Comparison of ENCODE assay signal across 20 mouse cellular contexts in genomic region chr4:44251521-44251920, GRCm38 (mm10). TPM values are rescaled to one million over a fixed set of nuclear protein-coding genes. Genes with fewer than 3 reads are reported as not detected.
DNase-seq lines count a peak whose midpoint lies in the region; ATAC-seq and TF ChIP-seq lines count a peak whose summit lies in the region.
"Had no signal": no experiment of that assay in that cellular context is flagged by ENCODE, and none has a peak within 500 bp of the region (broad histone marks: within the 10 kb centered on the region; RNA-seq: fewer than 3 reads in every experiment).

No protein-coding gene starts in this region.

- H3K36me3 ChIP-seq in midbrain, embryonic 11.5 days (ENCODE audit: control insufficient read depth, insufficient read depth, low read length), result no peaks in the 10 kb centered on the region
- no peaks in the 10 kb centered on the region for H3K36me3 ChIP-seq in midbrain, embryonic 13.5 days
- H3K36me3 ChIP-seq in ES-Bruce4 (ENCODE audit: control insufficient read depth, insufficient read depth, low read length, poor library complexity, severe bottlenecking), result no peaks in the 10 kb centered on the region
- H3K36me3 ChIP-seq in ES-E14 (ENCODE audit: control insufficient read depth, insufficient read depth, low read length, poor library complexity, severe bottlenecking), result no peaks in the 10 kb centered on the region
- no peaks in the 10 kb centered on the region for H3K36me3 ChIP-seq in kidney, adult 2 months (ENCODE audit: control insufficient read depth, insufficient read depth, low read length)
- H3K36me3 ChIP-seq: embryonic facial prominence, embryonic 10.5 days; heart, embryonic 12.5 days; hindbrain, embryonic 10.5 days had no signal

- in situ Hi-C loops in ES-E14 (cut with MboI; ENCODE audit: low sequenced_read_pairs in 2 of 2, unreplicated experiment in 2 of 2), result no loop called here

- H3K4me1 ChIP-seq in midbrain, embryonic 11.5 days (ENCODE audit: control insufficient read depth, insufficient read depth, low read length), result peaks cover 26% of the 10 kb centered on the region
- H3K4me1 ChIP-seq in midbrain, embryonic 13.5 days (replicated peaks), result peaks cover 61% of the 10 kb centered on the region
- H3K4me1 ChIP-seq in ES-Bruce4 (ENCODE audit: control insufficient read depth, insufficient read depth, low read length), result peaks cover 5% of the 10 kb centered on the region
- peaks cover 11 to 24% of the 10 kb centered on the region in 2 experiments for H3K4me1 ChIP-seq in ES-E14 (ENCODE audit: control insufficient read depth in 2 of 2, insufficient read depth in 2 of 2, low read length in 2 of 2, poor library complexity in 1 of 2)
- no peaks in the 10 kb centered on the region for H3K4me1 ChIP-seq in kidney, adult 2 months (ENCODE audit: control insufficient read depth, insufficient read depth, low read length)

- no peak overlapping the region for H3K27ac ChIP-seq in midbrain, embryonic 11.5 days (ENCODE audit: low read depth, low read length)
- no peak overlapping the region for H3K27ac ChIP-seq in midbrain, embryonic 13.5 days
- H3K27ac ChIP-seq in ES-Bruce4 (ENCODE audit: insufficient read depth, low read length) (peak overlapping the region; percentile 73), ES-E14 (ENCODE audit: insufficient read depth, low read depth, low read length, poor library complexity, severe bottlenecking) (peak overlapping the region; percentile 28)
- H3K27ac ChIP-seq in kidney, adult 2 months (ENCODE audit: insufficient read depth, low read depth, low read length), result no peak overlapping the region
- H3K27ac ChIP-seq: embryonic facial prominence, embryonic 10.5 days; forebrain, embryonic 13.5 days; heart, adult 2 months; hindbrain, embryonic 10.5 days; hindbrain, embryonic 14.5 days had no signal

- no peak overlapping the region for H3K4me2 ChIP-seq in midbrain, embryonic 11.5 days
- no peak overlapping the region for H3K4me2 ChIP-seq in midbrain, embryonic 13.5 days (replicated peaks)
- H3K4me2 ChIP-seq: forebrain, embryonic 13.5 days; hindbrain, embryonic 14.5 days had no signal

- no peak overlapping the region for H3K4me3 ChIP-seq in midbrain, embryonic 11.5 days (ENCODE audit: low read depth, low read length)
- no peak overlapping the region for H3K4me3 ChIP-seq in midbrain, embryonic 13.5 days (replicated peaks)
- H3K4me3 ChIP-seq in ES-Bruce4 (ENCODE audit: low read depth, low read length) (no peak overlapping the region), ES-E14 (ENCODE audit: insufficient read depth in 1 of 2, low read depth in 1 of 2, low read length in 2 of 2, poor library complexity in 1 of 2, severe bottlenecking in 1 of 2) (no peak overlapping the region)
- H3K4me3 ChIP-seq in kidney, adult 2 months (ENCODE audit: insufficient read depth, low read depth, low read length), result no peak overlapping the region
- H3K4me3 ChIP-seq: forebrain, embryonic 13.5 days; heart, adult 2 months; heart, embryonic 12.5 days; hindbrain, embryonic 10.5 days had no signal

- H3K27me3 ChIP-seq in midbrain, embryonic 11.5 days (ENCODE audit: control insufficient read depth, insufficient read depth, low read length), result no peaks in the 10 kb centered on the region
- no peaks in the 10 kb centered on the region for H3K27me3 ChIP-seq in midbrain, embryonic 13.5 days
- H3K27me3 ChIP-seq in ES-Bruce4 (ENCODE audit: control insufficient read depth, insufficient read depth, low read length, poor library complexity, severe bottlenecking), result no peaks in the 10 kb centered on the region
- H3K27me3 ChIP-seq in kidney, adult 2 months (replicated peaks; ENCODE audit: control insufficient read depth, insufficient read depth, low read length), result peaks cover 3% of the 10 kb centered on the region; the same call in 1 of the 2 replicates
- H3K27me3 ChIP-seq: forebrain, embryonic 13.5 days had no signal

- H3K9ac ChIP-seq in midbrain, embryonic 11.5 days (ENCODE audit: low read length), result no peak overlapping the region
- H3K9ac ChIP-seq in midbrain, embryonic 13.5 days (replicated peaks), result no peak overlapping the region
- H3K9ac ChIP-seq in ES-Bruce4 (ENCODE audit: low read depth, poor library complexity, severe bottlenecking), result no peak overlapping the region
- H3K9ac ChIP-seq in ES-E14 (ENCODE audit: insufficient read depth, low read depth, low read length, poor library complexity, severe bottlenecking), result no peak overlapping the region
- H3K9ac ChIP-seq: forebrain, embryonic 13.5 days; forebrain, postnatal 0 days; heart, embryonic 12.5 days; hindbrain, embryonic 14.5 days had no signal

- WGBS in midbrain, embryonic 11.5 days, result 84% methylated on average over 5 of the region's 5 CpGs
- 88% methylated on average over 5 of the region's 5 CpGs for WGBS in midbrain, embryonic 13.5 days
- 85% methylated on average over 5 of the region's 5 CpGs for WGBS in kidney, adult 2 months

- no peak for TF ChIP-seq EP300 in ES-Bruce4 (IDR thresholded peaks at IDR 0.05; ENCODE audit: insufficient read depth, low read depth, low read length)

- peak; percentile 18 to 25 for DNase-seq in left cerebral cortex, postnatal 14 days (ENCODE audit: low spot score in 2 of 2)
- DNase-seq in left cerebral cortex, postnatal 10 days (ENCODE audit: extremely low spot score in 1 of 2, low spot score in 2 of 2), result no peak
- peak; percentile 60 for DNase-seq in midbrain, embryonic 11.5 days (ENCODE audit: low spot score, missing footprints)
- DNase-seq in ES-E14 (ENCODE audit: low read depth, low spot score), result no peak
- no peak for DNase-seq in kidney, adult 2 months
- no peak for DNase-seq in kidney, postnatal 4 days
- DNase-seq: adrenal gland, postnatal 10 days; cerebellum, adult 11-12 months; cerebellum, adult 9-10 months; cerebellum, postnatal 36 days; forebrain, postnatal 0 days; heart, adult 2 months had no signal

- intact Hi-C loops in left cerebral cortex, postnatal 14 days (cut with DNase I), result no loop called here
- intact Hi-C loops in left cerebral cortex, postnatal 10 days (cut with DNase I), result no loop called here

- ATAC-seq in midbrain, embryonic 11.5 days (ENCODE audit: low FRiP score), result no peak
- no peak for ATAC-seq in midbrain, embryonic 13.5 days
- ATAC-seq: forebrain, embryonic 13.5 days; forebrain, postnatal 0 days had no signal

- no peaks in the 10 kb centered on the region for H3K9me3 ChIP-seq in midbrain, embryonic 11.5 days (ENCODE audit: control insufficient read depth, low read length)
- no peaks in the 10 kb centered on the region for H3K9me3 ChIP-seq in midbrain, embryonic 13.5 days
- no peaks in the 10 kb centered on the region for H3K9me3 ChIP-seq in ES-Bruce4 (replicated peaks; ENCODE audit: control insufficient read depth, insufficient read depth, low read length, poor library complexity, severe bottlenecking)
- H3K9me3 ChIP-seq in ES-E14 (ENCODE audit: control insufficient read depth, insufficient read depth, low read depth, low read length), result no peaks in the 10 kb centered on the region
- H3K9me3 ChIP-seq: embryonic facial prominence, embryonic 10.5 days; forebrain, embryonic 13.5 days; heart, embryonic 12.5 days; hindbrain, embryonic 10.5 days had no signal

- TF ChIP-seq POLR2A in ES-Bruce4 (IDR thresholded peaks at IDR 0.05; ENCODE audit: insufficient read depth, low read length), result no peak
- TF ChIP-seq POLR2A in kidney, adult 2 months (IDR thresholded peaks at IDR 0.05; ENCODE audit: low read depth, low read length), result no peak

- no peak for TF ChIP-seq CTCF in ES-Bruce4 (IDR thresholded peaks at IDR 0.05; ENCODE audit: low read depth, low read length)
- TF ChIP-seq CTCF in kidney, adult 2 months (conservative IDR thresholded peaks at IDR 0.05; ENCODE audit: insufficient read depth, insufficient read length, low read depth, low read length), result no peak

TF ChIP-seq in ES-E14, 5 proteins besides CTCF, POLR2A, EP300 and RAD21:
- TF ChIP-seq CHD2 (IDR thresholded peaks at IDR 0.05; ENCODE audit: low read depth, low read length) (no peak), ZNF384 (IDR thresholded peaks at IDR 0.05; ENCODE audit: low read depth, low read length) (no peak), HCFC1 (IDR thresholded peaks at IDR 0.05; ENCODE audit: borderline replicate concordance, insufficient read depth, low read length) (no peak), MAFK (IDR thresholded peaks at IDR 0.05; ENCODE audit: insufficient read depth, low read depth, low read length) (no peak), ZC3H11A (IDR thresholded peaks at IDR 0.05; ENCODE audit: borderline replicate concordance, low read depth, low read length) (no peak)

RNA-seq across cellular contexts. Expression of gene Rnf38, which starts 17.9 kb away (rescaled TPM):
- 10 to 100 TPM; 68.3 to 72.3 TPM for total RNA-seq in left cerebral cortex, postnatal 14 days (2021)
- total RNA-seq in left cerebral cortex, postnatal 10 days (2021), result 10 to 100 TPM; 64.9 to 80.8 TPM
- polyA plus RNA-seq in midbrain, embryonic 11.5 days (2014; fragmentation: Nextera tagmentation; extraction: Ambion mirVana), result 52.4 and 56.6 TPM in 2 replicates
- 49.5 and 50.6 TPM in 2 replicates for polyA plus RNA-seq in midbrain, embryonic 13.5 days (2015; fragmentation: Nextera tagmentation; extraction: Ambion mirVana)
- polyA plus RNA-seq in ES-Bruce4 (2011; ENCODE audit: insufficient read depth, insufficient read length, low read depth, missing spikeins), result 133 and 136 TPM in 2 replicates
- total RNA-seq in ES-E14 (2012; rRNA removed), result 19.6 and 27.3 TPM in 2 replicates
- polyA plus RNA-seq in kidney, adult 2 months (2012; rRNA removed), result 69.9 and 72.6 TPM in 2 replicates

RNA-seq across cellular contexts. Expression of gene Melk, which starts 49.2 kb away (rescaled TPM):
- total RNA-seq in left cerebral cortex, postnatal 14 days (2021), result under 1 TPM; 0.64 to 0.82 TPM
- 1 to 10 TPM; 1.4 to 1.8 TPM for total RNA-seq in left cerebral cortex, postnatal 10 days (2021)
- polyA plus RNA-seq in midbrain, embryonic 11.5 days (2014; fragmentation: Nextera tagmentation; extraction: Ambion mirVana), result 71.6 and 74.8 TPM in 2 replicates
- 19.6 and 22.0 TPM in 2 replicates for polyA plus RNA-seq in midbrain, embryonic 13.5 days (2015; fragmentation: Nextera tagmentation; extraction: Ambion mirVana)
- 95.6 and 96.8 TPM in 2 replicates for polyA plus RNA-seq in ES-Bruce4 (2011; ENCODE audit: insufficient read depth, insufficient read length, low read depth, missing spikeins)
- total RNA-seq in ES-E14 (2012; rRNA removed), result 32.5 and 34.4 TPM in 2 replicates
- polyA plus RNA-seq in kidney, adult 2 months (2012; rRNA removed), result 0.15 and 0.39 TPM in 2 replicates
- total RNA-seq: gastrocnemius, adult 8-10 months had no signal

Comparison
In these comparisons a context has a peak if more than half of its experiments do, and no peak if none do; other contexts are left out.
1. DNase-seq: peak in left cerebral cortex, postnatal 14 days (2 of 2) and midbrain, embryonic 11.5 days (single experiment); none in left cerebral cortex, postnatal 10 days (0 of 2), ES-E14 (single experiment), kidney, adult 2 months (single experiment) and kidney, postnatal 4 days (0 of 2).
2. H3K27ac ChIP-seq: peak in ES-Bruce4 (single experiment) and ES-E14 (single experiment); none in midbrain, embryonic 11.5 days (single experiment), midbrain, embryonic 13.5 days (single experiment) and kidney, adult 2 months (single experiment).
3. RNA of gene Melk, which starts 49.2 kb away (polyA plus RNA-seq): 95.6 to 96.8 TPM in ES-Bruce4, 71.6 to 74.8 TPM in midbrain, embryonic 11.5 days and 19.6 to 22.0 TPM in midbrain, embryonic 13.5 days; 0.15 to 0.39 TPM in kidney, adult 2 months; every median in the first group is over 10 times any median in the second.